Mouse (Mus musculus): ENCODE data around the gene Hlcs.

DNA sequence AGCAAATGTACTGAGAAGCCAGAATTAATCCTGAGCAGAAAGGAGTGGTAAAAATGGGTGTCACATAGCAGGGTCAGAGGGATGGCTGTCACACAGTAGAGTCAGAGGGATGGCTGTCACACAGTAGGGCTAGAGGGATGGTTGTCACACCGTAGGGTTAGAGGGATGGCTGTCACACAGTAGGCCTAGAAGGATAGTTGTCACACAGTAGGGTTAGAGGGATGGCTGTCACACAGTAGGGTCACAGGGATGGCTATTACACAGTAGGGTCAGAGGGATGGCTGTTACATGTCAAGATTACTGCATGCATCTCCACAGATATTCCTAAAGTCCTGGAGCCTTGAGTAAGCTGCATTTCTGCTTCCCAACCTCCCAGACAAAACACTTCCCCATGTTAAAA lies 195.0 kb downstream of the Hlcs start:
- TF ChIP-seq CTCF (IDR thresholded peaks at IDR 0.05; ENCODE audit: low read depth) = no peak
- no peak for TF ChIP-seq EP300 (optimal IDR thresholded peaks at IDR 0.05)
